Mouse (Mus musculus) small intestine, adult 2 months (tissue): Measurements from ENCODE around the gene Kat2a.

ENCODE experiments used
- CTCF ChIP-seq: fragments of 200-500 bp; IDR thresholded peaks from 2 replicates; pipeline ENCODE4 v1.5.1; 2012; ENCODE audit warnings: low read depth, mild to moderate bottlenecking, control low read depth, inconsistent platforms, low read length, moderate library complexity, mixed read lengths; ENCODE audit not compliant: insufficient replicate concordance, insufficient read length; ENCODE audit errors: extremely low read depth
- POLR2A ChIP-seq: fragments of 200-500 bp; IDR thresholded peaks from 2 replicates; pipeline ENCODE4 v1.6.1; 2012; ENCODE audit warnings: low read depth, mild to moderate bottlenecking, control low read depth, inconsistent platforms, low read length, moderate library complexity

DNA sequence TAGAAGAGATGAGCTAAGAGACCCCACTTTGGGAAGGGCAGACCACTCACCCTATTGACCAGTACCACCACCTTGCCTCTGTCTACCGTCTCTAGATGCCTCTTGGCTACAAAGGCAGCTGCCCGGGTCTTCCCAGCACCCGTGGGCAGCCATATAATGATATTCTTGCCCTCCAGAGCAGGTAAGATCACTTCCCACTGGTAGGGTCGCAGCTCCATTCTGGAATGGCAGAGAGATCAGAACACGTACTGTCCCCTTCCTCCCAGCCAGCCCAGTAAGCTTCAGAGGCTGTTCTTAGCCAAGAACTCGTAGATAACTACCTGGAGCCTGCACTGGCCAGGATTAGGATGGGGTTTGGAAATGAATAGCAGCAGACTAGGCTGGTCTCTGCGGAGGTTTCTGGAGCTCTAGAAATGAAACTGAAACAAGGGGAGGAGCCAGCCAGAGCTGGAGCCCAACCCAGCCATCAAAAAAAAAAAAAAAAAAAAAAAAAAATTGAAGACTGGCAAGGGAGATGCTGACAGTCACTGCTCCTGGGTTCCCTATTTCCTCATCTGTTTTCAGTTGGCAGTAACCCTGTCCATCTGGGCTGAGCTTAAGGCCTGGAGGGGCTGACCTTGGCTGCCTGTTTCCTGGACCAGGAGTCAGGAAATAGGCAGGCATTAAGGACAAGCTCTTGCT, 8.3 kb downstream of the Kat2a start, which contains the start of gene Dhx58:
- no peak for TF ChIP-seq CTCF
- TF ChIP-seq POLR2A: peak; percentile 18; the same call in 1 of the 2 replicates
